Mouse (Mus musculus) adrenal gland, postnatal 14 days (tissue): ENCODE data around the gene C330007P06Rik. TPM values are rescaled to one million over a fixed set of nuclear protein-coding genes. Genes with fewer than 3 reads are reported as not detected.

Experiments
- DNase-seq: peaks from one replicate; pipeline ENCODE4 v3.0.0; 2021; ENCODE audit warnings: mixed read lengths
- total RNA-seq: library from RNA; stranded (reverse); gene quantifications from 2 replicates; pipeline ENCODE4 v1.2.3, GENCODE M21; 2021

C330007P06Rik gene
- total RNA-seq, 1 experiment from 2014 or later: 47.0 TPM

DNA sequence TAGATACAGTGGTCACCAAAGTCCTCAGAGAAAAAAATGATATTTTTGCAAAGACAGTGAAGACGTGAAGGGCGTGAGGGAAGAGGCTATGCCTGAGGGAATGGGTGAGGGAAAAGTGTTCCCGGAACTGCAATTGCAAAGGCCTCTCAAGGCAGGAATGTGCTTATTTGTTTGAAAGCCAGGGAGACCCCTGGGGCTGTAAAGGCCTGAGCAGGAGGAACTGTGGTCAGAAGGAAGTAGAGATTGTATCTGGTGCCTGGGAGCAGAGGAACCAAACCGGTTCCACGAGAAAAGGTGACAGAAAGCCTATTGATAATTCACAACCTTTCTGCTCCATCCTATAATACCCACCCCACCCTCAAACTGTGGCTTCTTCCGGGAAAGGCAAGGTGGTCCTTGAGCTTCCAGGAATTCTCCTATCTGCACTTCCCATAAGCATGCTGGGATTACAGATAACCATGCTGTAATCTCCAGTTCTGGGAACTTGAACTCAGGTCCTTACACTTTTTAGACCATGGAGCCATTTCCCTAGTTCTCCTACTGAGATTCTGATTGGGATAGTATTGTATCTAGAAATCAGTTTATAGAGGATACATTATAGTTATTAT lies 36.7 kb downstream of the C330007P06Rik start:
- DNase-seq: no peak

DNA sequence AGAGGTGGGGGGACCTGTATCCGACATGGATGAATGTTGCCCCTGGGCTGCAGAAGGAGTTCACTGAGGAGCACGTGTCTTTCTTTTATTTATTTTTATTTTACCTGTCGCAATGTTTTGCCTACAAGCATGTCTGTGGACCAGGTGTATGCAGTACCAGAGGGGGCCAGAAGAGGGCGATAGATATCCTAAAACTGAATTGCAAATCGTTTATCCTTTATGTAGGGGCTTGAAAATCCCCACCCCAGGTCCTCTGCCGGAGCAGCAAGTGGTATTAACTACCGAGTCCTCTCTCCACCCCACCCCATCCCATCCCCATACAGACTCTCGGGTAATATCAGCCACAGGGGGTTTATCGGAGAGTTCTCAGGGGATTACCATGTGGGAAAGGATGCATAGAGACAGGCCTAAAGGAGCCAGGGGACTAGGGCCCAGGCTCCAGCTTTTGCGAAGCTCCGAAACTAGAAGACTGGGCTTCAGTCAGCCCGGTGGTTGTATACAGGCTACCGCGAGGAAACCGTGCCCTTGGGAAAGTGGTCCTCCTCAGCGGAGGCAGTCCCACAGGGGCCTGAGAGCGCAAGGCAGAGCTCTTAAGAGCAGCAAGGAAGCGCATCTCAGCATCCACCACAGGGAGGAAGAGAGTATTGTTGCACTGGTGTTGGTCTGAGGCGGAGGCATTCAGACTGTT lies 40.4 kb downstream of the C330007P06Rik start:
- DNase-seq: peak; percentile 71

DNA sequence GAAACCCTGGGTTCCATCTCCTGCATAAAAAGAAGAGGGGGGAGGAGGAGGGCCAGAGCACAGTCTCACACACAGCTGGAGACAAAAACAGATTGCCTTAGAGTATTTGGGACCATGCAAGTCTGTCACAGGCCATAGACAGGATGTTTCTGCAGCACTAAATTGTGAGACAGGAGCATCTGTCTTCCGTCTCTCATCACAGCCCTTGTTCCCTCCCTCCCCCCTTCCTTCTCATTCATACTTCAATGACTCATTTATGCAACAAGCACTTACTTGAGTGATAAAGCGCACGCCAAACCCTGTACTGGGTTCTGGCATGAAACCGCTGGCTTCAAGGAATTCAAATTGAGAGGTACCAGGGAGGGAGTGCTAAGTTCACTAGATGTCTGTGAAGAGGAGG lies 42.3 kb downstream of the C330007P06Rik start:
- DNase-seq: no peak

DNA sequence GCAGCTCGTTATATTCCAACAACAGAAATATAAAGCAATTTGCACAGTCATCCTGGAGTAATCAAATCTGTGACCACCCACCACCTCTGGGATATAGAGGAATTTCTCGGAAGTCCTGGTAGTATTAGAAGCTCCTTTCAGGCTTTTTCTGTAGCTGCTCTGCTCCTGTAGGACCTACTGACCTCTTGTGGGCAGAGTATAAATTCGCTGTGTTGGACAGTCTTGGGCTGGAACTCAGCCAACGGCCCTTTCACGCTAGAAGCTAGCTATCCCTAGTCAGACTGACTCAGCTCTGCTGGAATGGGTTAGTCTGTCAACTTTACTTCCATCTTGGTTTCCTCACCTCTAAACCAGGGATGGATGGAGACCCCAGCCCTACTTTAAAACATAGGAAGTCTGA lies 43.6 kb downstream of the C330007P06Rik start:
- DNase-seq: peak; percentile 80

DNA sequence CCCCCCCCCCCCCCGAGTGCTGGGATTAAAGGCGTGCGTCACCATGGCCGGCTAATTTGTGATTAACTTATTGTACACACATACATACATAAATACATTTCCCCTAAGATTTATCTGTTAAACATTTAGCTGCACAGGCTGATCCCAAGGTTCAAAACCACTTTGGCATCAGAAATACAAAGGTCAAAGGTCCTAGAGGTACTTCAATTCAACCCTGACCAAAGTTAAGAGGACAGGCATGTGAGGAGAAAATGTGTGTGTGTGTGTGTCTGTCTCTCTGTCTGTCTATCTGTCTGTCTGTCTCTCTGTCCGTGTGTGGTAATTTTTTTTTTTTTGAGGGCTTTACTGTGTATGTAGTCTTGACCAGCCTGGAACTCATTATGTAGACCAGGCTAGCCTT lies 47.0 kb downstream of the C330007P06Rik start:
- DNase-seq: no peak

GRCm38 (mm10) chrX:36825032-36825431 lies 48.9 kb downstream of the C330007P06Rik start:
- peak; percentile 45 for DNase-seq

DNA sequence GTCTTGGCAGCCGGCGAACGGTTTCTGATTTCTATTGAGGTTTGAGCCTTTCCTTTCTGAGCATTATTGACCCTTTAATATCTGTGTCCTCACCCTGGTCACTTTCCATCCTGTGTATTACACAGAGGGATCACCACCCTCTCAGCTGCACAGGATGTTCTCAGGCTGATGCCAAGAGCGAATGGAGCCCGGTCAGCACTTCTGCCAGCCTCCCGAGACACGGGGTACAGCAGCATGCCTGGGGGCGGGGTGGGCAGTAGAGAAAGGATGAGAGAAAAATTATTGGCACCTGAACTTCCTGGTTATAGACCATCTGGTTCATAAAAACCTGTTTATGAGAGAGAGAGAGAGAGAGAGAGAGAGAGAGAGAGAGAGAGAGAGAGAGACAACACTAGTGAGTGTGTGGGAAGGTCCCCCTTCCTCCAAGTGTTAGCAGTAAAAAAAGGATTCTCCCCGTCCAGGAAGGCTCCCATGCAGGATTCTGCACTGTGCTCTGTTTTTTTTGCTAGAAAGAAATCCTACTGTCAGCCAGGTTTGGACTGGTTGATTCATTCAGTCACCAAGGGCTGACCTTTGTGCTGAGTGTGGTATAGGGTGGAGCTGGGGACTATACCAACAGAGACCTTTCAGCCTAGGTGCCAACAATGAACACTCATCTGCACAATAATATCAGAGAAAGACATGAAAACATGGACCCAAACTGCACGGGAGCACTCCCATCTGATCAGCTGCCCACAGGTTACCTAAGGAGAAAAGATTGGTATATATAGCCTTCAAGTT lies 49.8 kb downstream of the C330007P06Rik start:
- DNase-seq: no peak

GRCm38 (mm10) chrX:36820201-36820600 lies 53.7 kb downstream of the C330007P06Rik start:
- peak; percentile 70 for DNase-seq

DNA sequence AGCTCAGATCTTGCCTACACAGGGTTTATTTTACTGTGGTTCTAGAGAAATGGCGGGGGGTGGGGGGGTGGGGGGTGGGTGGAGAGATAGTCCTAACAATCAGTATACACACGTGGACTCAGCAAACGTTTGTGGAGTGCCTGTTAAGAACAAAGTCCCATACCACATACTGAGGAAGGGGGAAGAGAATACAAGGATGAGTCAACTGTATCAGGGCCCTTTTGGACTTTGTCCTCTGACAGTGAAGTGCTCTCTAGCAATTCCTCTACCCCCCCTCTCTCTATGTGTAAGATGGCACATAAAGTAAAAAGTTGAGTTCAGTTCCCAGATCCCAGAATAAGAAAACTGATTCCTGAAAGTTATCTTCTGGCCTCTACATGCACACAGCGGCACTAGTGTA lies 54.3 kb downstream of the C330007P06Rik start:
- no peak for DNase-seq

- DNase-seq: no peak
These were observed 56.9 kb downstream of the C330007P06Rik start for GRCm38 (mm10) chrX:36816953-36817441.

- no peak for DNase-seq
These were observed 57.5 kb downstream of the C330007P06Rik start for GRCm38 (mm10) chrX:36816368-36816899.

- DNase-seq: no peak
These were observed 58.5 kb downstream of the C330007P06Rik start for GRCm38 (mm10) chrX:36815439-36815838.

DNA sequence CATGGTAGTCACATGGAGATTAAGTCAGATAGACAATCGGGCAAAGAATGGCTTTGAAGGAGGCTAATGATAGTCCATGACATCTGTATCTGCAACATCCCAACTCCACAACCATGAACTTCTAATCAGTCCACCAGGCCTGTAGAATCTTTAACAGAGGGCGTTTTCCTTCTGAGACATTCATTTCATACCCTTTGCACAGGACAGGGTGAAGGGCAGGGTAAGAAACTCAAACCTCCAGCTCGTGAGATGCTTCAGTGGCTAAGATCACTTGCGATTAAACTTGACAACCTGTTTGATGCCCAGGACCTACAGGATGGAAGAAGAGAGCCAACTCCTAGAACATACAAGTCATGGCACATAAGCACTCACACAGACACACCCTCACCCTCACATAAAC lies 58.9 kb downstream of the C330007P06Rik start:
- DNase-seq: no peak

- no peak for DNase-seq
These were observed 59.6 kb downstream of the C330007P06Rik start for GRCm38 (mm10) chrX:36814161-36814836.

DNA sequence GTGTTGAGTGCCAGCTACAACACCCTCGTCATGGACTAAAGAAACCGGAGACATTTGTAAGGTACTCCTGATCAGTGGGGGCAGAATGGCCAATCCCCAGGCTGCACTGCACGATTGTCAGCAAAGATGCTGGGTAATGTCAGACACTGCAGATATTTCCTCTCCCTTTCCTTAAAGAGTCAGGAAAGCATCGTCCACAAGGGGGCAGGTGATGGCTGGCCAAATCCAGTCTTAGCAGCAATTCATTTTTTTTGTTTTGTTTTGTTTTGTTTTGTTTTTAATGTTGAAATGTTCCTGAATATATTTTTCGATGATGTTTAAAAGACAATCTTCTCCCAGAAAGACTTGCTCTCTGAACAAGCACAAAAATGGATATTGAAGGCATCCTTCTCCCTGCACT lies 62.5 kb downstream of the C330007P06Rik start:
- DNase-seq: peak; percentile 52

DNA sequence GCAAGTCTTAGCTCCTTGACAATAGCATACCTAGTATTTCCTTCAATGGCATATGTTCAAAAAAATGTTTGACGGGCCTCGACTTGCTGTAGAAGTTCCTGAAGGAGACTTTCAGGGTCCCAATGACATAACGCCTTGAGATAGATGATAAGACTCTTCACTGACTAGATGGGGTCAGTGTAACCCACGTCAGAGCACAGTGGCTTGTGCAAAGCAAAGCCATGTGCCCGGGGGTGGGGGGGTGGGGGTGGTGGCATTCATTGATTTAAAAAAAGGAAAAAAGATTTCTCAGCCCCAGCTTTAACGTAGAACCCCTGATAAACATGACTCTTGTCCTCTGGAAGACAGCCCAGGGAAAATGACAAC lies 65.6 kb downstream of the C330007P06Rik start:
- no peak for DNase-seq

DNA sequence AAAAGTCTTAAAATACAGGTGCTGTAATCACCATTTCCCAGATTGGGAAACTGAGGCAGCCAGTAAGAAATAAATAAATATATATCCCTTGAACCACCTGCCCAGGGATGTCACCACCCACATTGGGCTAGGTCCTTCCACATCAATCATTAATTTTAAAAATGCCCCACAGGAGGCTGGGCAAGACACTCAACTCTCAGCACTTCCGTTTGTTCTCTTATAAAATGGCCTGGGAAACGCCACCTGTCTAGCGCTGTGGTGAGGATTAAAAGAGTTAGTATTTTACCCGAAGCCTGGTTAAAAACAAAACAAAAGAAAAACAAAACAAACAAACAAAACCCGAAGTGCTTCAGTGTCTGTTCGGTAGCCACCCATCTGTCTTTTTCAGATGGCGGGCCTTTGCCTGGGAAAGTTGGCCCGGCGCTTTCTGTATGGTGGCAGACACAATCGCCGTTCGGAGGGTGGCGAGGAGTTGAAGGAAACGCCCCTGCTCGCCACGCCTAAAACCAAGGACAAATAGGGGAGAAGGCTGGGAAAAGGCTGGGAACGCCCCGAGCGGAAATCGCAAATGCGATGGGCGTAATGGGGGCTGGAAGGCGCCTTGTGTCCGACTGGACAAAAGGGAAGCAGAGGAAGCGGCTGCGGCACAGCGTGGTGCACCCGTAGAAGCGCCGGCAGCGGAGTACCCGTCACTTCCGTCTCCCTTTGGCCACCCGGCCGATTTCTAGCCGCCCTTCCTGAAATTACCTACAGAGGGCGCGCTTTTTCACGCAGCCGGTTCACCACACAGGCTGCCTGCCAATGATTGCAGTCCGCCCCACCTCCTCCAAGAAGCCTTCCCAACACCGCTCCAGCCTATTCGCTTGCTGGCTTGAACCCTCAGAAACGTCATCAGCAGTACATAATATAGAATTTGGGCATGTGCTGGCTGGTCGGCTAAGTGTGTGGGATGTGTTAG lies 66.3 kb downstream of the C330007P06Rik start:
- DNase-seq: peak; percentile 92

GRCm38 (mm10) chrX:36805466-36806235 lies 68.3 kb downstream of the C330007P06Rik start:
- DNase-seq: no peak

DNA sequence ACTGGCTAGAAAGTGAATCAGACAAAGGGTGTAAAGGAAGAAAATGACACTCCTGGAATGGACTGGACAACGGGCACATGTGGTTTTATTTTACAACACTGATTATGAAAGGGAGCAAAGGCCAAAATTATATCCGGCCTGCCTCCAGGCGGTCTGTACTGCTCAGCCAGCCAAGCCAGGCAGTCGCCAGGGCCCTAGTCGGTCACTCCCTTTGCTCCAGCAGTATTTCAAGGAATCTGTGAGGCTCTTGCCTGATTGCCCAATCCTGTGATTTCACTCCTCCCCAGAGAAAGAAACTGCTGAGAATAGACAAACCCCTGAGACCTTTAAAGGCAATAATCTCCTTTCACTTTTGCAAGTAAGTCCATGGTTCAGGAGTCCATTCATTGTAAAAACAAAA lies 69.7 kb downstream of the C330007P06Rik start:
- DNase-seq: peak; percentile 54

GRCm38 (mm10) chrX:36803189-36803588 lies 70.7 kb downstream of the C330007P06Rik start:
- DNase-seq: no peak
